Comparison of ENCODE assay signal across 12 mouse cellular contexts in the genomic region with DNA sequence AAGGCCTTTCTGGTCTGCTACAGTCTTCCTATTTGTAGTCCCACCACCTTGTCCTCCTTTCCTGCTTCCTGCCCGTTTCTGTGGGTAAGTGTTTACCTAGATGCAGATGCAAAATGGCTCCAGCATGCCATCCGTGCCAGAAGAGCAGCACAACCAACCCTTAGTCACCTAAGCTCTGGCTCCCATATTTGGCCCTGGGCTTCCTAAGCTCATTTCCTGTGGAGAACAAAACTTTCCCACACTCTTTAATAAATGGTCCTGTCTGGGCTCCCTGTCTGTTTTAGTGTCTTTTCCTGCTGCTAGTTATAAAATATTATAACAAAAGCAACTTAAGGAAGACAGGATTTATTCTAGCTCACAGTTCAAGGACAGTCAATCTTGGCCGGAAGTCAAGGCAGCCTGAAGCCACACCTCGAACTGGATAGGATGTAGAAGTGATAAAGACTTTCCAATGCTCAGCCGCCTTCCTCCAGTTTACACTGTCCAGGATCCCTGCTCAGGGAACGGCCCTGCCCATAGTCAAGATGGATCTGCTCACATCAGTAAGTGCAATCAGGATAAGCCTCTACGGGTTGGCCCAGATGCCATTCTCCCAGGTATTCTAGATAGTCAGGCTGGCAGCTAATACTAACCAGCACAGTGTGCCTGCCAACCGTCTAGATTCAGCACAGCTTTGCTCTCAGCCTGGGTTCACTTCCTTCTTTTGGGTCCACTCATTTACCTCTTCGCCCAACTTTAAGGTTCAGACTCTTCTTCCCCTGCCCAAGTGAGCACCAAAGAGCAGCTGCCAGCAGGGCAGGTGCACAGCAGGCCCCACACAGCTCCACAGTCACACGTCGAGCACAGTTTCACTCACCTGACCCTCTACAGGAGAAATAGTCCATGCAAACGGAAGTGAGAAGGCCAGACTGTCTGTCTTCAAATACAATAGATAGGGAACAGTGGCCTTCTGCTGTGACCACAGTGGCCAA. TPM values are rescaled to one million over a fixed set of nuclear protein-coding genes. Genes with fewer than 3 reads are reported as not detected.
DNase-seq lines count a peak whose midpoint lies in the region; ATAC-seq and TF ChIP-seq lines count a peak whose summit lies in the region.
"Had no signal": no experiment of that assay in that cellular context is flagged by ENCODE, and none has a peak within 500 bp of the region (broad histone marks: within the 10 kb centered on the region; RNA-seq: fewer than 3 reads in every experiment).

No protein-coding gene starts in this region.

- H3K4me1 ChIP-seq in CH12.LX (ENCODE audit: control insufficient read depth in 1 of 2, insufficient read depth in 2 of 2): peaks cover 31 to 86% of the 10 kb centered on the region in 2 experiments
- H3K4me1 ChIP-seq in intestine, postnatal 0 days (replicated peaks; ENCODE audit: control insufficient read depth, insufficient read depth, low read length): peaks cover 6% of the 10 kb centered on the region; the same call in 1 of the 2 replicates

- no peaks in the 10 kb centered on the region for H3K9me3 ChIP-seq in CH12.LX (replicated peaks; ENCODE audit: low read length)
- no peaks in the 10 kb centered on the region for H3K9me3 ChIP-seq in intestine, postnatal 0 days (ENCODE audit: control insufficient read depth)
- H3K9me3 ChIP-seq: midbrain, embryonic 12.5 days had no signal

- H3K4me3 ChIP-seq in CH12.LX (replicated peaks in 1 of 3; ENCODE audit: low read depth in 2 of 3, low read length in 2 of 3, poor library complexity in 1 of 3): no peak overlapping the region
- no peak overlapping the region for H3K4me3 ChIP-seq in intestine, postnatal 0 days (ENCODE audit: low read depth, low read length)
- H3K4me3 ChIP-seq in gastrocnemius, adult 2 months: no peak overlapping the region
- H3K4me3 ChIP-seq: midbrain, embryonic 12.5 days had no signal

- intact Hi-C loops in heart, postnatal 25 days (cut with DNase I): no loop called here
- intact Hi-C loops in gastrocnemius, adult 2 months (cut with DNase I): no loop called here

- dilution Hi-C loops in CH12.LX (cut with MboI; ENCODE audit: extremely low pct_ligation_motif_present, extremely low pct_unique_long_range_greater_than_20kb, low sequenced_read_pairs): no loop called here

- H3K4me2 ChIP-seq in CH12.LX (ENCODE audit: insufficient read depth, low read depth, poor library complexity, severe bottlenecking): no peak overlapping the region
- no peak overlapping the region for H3K4me2 ChIP-seq in intestine, postnatal 0 days (replicated peaks; ENCODE audit: low read depth)
- H3K4me2 ChIP-seq: hindbrain, embryonic 14.5 days; midbrain, embryonic 12.5 days had no signal

- ATAC-seq in intestine, postnatal 0 days: peak; percentile 70
- ATAC-seq: activated CD4-positive, CD25-positive, alpha-beta regulatory T cell, adult 4 months had no signal

- H3K27ac ChIP-seq in CH12.LX (ENCODE audit: insufficient read depth, low read depth): peak overlapping the region; percentile 5; the same call in 1 of the 2 replicates
- 0 out of 2 replicates have a peak overlapping the region, but pooled peaks have one; percentile 2 for H3K27ac ChIP-seq in intestine, postnatal 0 days (ENCODE audit: low read depth, low read length)
- no peak overlapping the region for H3K27ac ChIP-seq in gastrocnemius, adult 2 months
- H3K27ac ChIP-seq: hindbrain, embryonic 14.5 days; midbrain, embryonic 12.5 days had no signal

- TF ChIP-seq EP300 in CH12.LX (IDR thresholded peaks at IDR 0.05; ENCODE audit: low read length): peak; percentile 71

- peaks cover 8% of the 10 kb centered on the region; the same call in 1 of the 2 replicates for H3K79me2 ChIP-seq in CH12.LX (replicated peaks; ENCODE audit: control insufficient read depth, extremely low read depth, insufficient read depth, poor library complexity, severe bottlenecking)

- peaks cover 2 to 67% of the 10 kb centered on the region in 2 experiments for H3K36me3 ChIP-seq in CH12.LX (replicated peaks in 1 of 2; ENCODE audit: control insufficient read depth in 1 of 2, insufficient read depth in 1 of 2, low read length in 1 of 2)
- no peaks in the 10 kb centered on the region for H3K36me3 ChIP-seq in intestine, postnatal 0 days (ENCODE audit: control insufficient read depth, insufficient read depth)

- TF ChIP-seq RAD21 in CH12.LX (IDR thresholded peaks at IDR 0.05; ENCODE audit: low read depth, low read length): no peak

- H3K27me3 ChIP-seq in CH12.LX (replicated peaks): no peaks in the 10 kb centered on the region
- H3K27me3 ChIP-seq in intestine, postnatal 0 days (replicated peaks; ENCODE audit: control insufficient read depth, insufficient read depth, low read length): no peaks in the 10 kb centered on the region
- H3K27me3 ChIP-seq: midbrain, embryonic 12.5 days had no signal

- peak; percentile 4 to 15 for DNase-seq in heart, adult 9 months (ENCODE audit: low spot score in 2 of 2)
- no peak for DNase-seq in heart, postnatal 25 days (ENCODE audit: low spot score)
- DNase-seq in CH12.LX (ENCODE audit: extremely low read depth): peak; percentile 77
- DNase-seq in lung, postnatal 4 days: peak; percentile 50 to 69
- DNase-seq in right cerebral cortex, postnatal 36 days (ENCODE audit: low spot score in 2 of 2): no peak
- DNase-seq in gastrocnemius, adult 2 months: no peak
- no peak for DNase-seq in Muller cell, postnatal 12 days (ENCODE audit: inconsistent ontology term)
- DNase-seq: cerebellum, postnatal 25 days had no signal

- in situ Hi-C loops in CH12.LX (cut with MboI; ENCODE audit: low pct_ligation_motif_present, low pct_unique_long_range_greater_than_20kb, low sequenced_read_pairs): loop anchor here (5.0 kb wide), 1 partner anchor 38 kb away; no protein-coding TSS in a partner anchor

- WGBS in intestine, postnatal 0 days: 46% methylated on average over 12 of the region's 12 CpGs

- TF ChIP-seq POLR2A in CH12.LX (IDR thresholded peaks at IDR 0.05; ENCODE audit: low read depth, low read length): peak; percentile 39; the same call in 1 of the 2 replicates

- H3K9ac ChIP-seq in CH12.LX (ENCODE audit: insufficient read depth, low read depth): no peak overlapping the region
- no peak overlapping the region for H3K9ac ChIP-seq in intestine, postnatal 0 days (ENCODE audit: low read depth, low read length)
- H3K9ac ChIP-seq: hindbrain, embryonic 14.5 days; midbrain, embryonic 12.5 days had no signal

- no peak for TF ChIP-seq CTCF in CH12.LX (conservative IDR thresholded peaks at IDR 0.05 in 1 of 2, IDR thresholded peaks at IDR 0.05 in 1 of 2; ENCODE audit: low read depth in 2 of 2, low read length in 2 of 2)
- no peak for TF ChIP-seq CTCF in intestine, postnatal 0 days (IDR thresholded peaks at IDR 0.05; ENCODE audit: low read depth)
- no peak for TF ChIP-seq CTCF in gastrocnemius, adult 2 months (IDR thresholded peaks at IDR 0.05)

TF ChIP-seq in CH12.LX, 34 proteins besides CTCF, POLR2A, EP300 and RAD21:
- TF ChIP-seq TBP (conservative IDR thresholded peaks at IDR 0.05; ENCODE audit: low read depth, low read length) (no peak), NELFE (IDR thresholded peaks at IDR 0.05; ENCODE audit: low read depth, low read length) (peak; percentile 11; the same call in 1 of the 2 replicates), CHD2 (IDR thresholded peaks at IDR 0.05; ENCODE audit: low read length) (no peak), NRF1 (IDR thresholded peaks at IDR 0.05; ENCODE audit: low read depth, low read length) (0 out of 2 replicates have a peak, but pooled peaks have one; percentile 29), JUND (conservative IDR thresholded peaks at IDR 0.05; ENCODE audit: low read depth, low read length) (no peak), GABPA (IDR thresholded peaks at IDR 0.05; ENCODE audit: insufficient replicate concordance, low read depth, low read length) (no peak), ETS1 (conservative IDR thresholded peaks at IDR 0.05; ENCODE audit: low read depth, low read length) (peak; percentile 84), SMC3 (IDR thresholded peaks at IDR 0.05; ENCODE audit: low read depth, low read length) (peak; percentile 20; the same call in 1 of the 2 replicates), KAT2A (IDR thresholded peaks at IDR 0.05; ENCODE audit: insufficient replicate concordance, low read length) (no peak), ZNF384 (IDR thresholded peaks at IDR 0.05; ENCODE audit: low read depth, low read length) (no peak), RCOR1 (conservative IDR thresholded peaks at IDR 0.05; ENCODE audit: low read depth, low read length) (peak; percentile 54; the same call in 1 of the 2 replicates), SIN3A (IDR thresholded peaks at IDR 0.05; ENCODE audit: low read length) (no peak), E2F4 (IDR thresholded peaks at IDR 0.05; ENCODE audit: insufficient replicate concordance, low read depth, low read length) (no peak), MXI1 (IDR thresholded peaks at IDR 0.05; ENCODE audit: low read depth, low read length) (peak; percentile 43; the same call in 1 of the 2 replicates), MEF2A (IDR thresholded peaks at IDR 0.05; ENCODE audit: borderline replicate concordance, low read depth, low read length) (peak; percentile 63; the same call in 1 of the 2 replicates), BHLHE40 (IDR thresholded peaks at IDR 0.05; ENCODE audit: low read depth, low read length) (peak; percentile 100), MAFK (IDR thresholded peaks at IDR 0.05; ENCODE audit: insufficient replicate concordance, low read length) (peak; percentile 21; the same call in 1 of the 2 replicates), MAX (IDR thresholded peaks at IDR 0.05; ENCODE audit: low read length) (0 out of 2 replicates have a peak, but pooled peaks have one; percentile 38), HCFC1 (IDR thresholded peaks at IDR 0.05; ENCODE audit: low read depth, low read length) (no peak; the same call in 1 of the 2 replicates), JUN (IDR thresholded peaks at IDR 0.05; ENCODE audit: insufficient read depth, low read depth, low read length) (no peak), TCF12 (IDR thresholded peaks at IDR 0.05; ENCODE audit: low read depth, low read length) (peak; percentile 93), ELF1 (IDR thresholded peaks at IDR 0.05; ENCODE audit: low read depth, low read length) (peak; percentile 20; the same call in 1 of the 2 replicates), IRF4 (IDR thresholded peaks at IDR 0.05; ENCODE audit: low read depth, low read length) (peak; percentile 87)

RNA-seq across cellular contexts. Expression of gene Prdm15, which starts 6.4 kb away (rescaled TPM):
- 1 to 10 TPM; 5.1 TPM for total RNA-seq in heart, postnatal 25 days (2021)
- total RNA-seq in CH12.LX (2012; rRNA removed) (7.9 and 9.1 TPM in 2 replicates), CH12.LX (2014; rRNA removed) (6.3 and 6.4 TPM in 2 replicates)
- 6.8 and 7.3 TPM in 2 replicates for polyA plus RNA-seq in CH12.LX (2012; ENCODE audit: insufficient read length, low read depth)
- 1.3 and 2.4 TPM in 2 replicates for polyA plus RNA-seq in intestine, postnatal 0 days (2015; fragmentation: Nextera tagmentation; extraction: Ambion mirVana)
- 10 to 100 TPM in 1 of 2 experiments, 1 to 10 TPM in 1; 6.7 to 10.2 TPM for total RNA-seq in gastrocnemius, adult 2 months (2021)

Comparison
In these comparisons a context has a peak if more than half of its experiments do, and no peak if none do; other contexts are left out.
1. DNase-seq: peak in heart, adult 9 months (2 of 2), CH12.LX (single experiment) and lung, postnatal 4 days (2 of 2); none in heart, postnatal 25 days (single experiment), right cerebral cortex, postnatal 36 days (0 of 2), gastrocnemius, adult 2 months (single experiment) and Muller cell, postnatal 12 days (single experiment).